Mouse (Mus musculus) inflammation-experienced regulatory T-cells, adult 6 months (primary cell): ENCODE data around the gene Kctd20. TPM values are rescaled to one million over a fixed set of nuclear protein-coding genes. Genes with fewer than 3 reads are reported as not detected.

ENCODE experiments used
- polyA plus RNA-seq, 3 experiments: library from polyadenylated mRNA; unstranded; fragments of 100-300 nt; shearing (Covaris generic); gene quantifications; one replicate each; pipeline ENCODE4 v1.2.1; 2017

Kctd20 gene
- polyA plus RNA-seq, 3 experiments from 2014 or later: 34.6 to 46.0 (median 39.5) TPM

Other genes with a start within 250 kb of the Kctd20 start
- 10 to 100 TPM in 2 of 3 experiments, 1 to 10 TPM in 1; 6.0 to 13.5 (median 11.2) TPM for gene AC170998.1, start 225.9 kb upstream of the Kctd20 start, polyA plus RNA-seq
- gene Mapk13, start 182.7 kb upstream of the Kctd20 start, polyA plus RNA-seq: not detected
- gene Brpf3, start 150.9 kb upstream of the Kctd20 start, polyA plus RNA-seq: 1 to 10 TPM; 3.0 to 4.1 (median 3.1) TPM
- gene Pnpla1, start 93.5 kb upstream of the Kctd20 start, polyA plus RNA-seq: not detected
- 1 to 10 TPM in 2 of 3 experiments, under 1 TPM in 1; 0.25 to 3.2 (median 2.7) TPM for gene 4930539E08Rik, start 36.6 kb upstream of the Kctd20 start, polyA plus RNA-seq
- gene Pxt1, start 8.1 kb upstream of the Kctd20 start, polyA plus RNA-seq: not detected
- 100 to 1,000 TPM; 155 to 250 (median 235) TPM for gene Stk38, start 56.0 kb downstream of the Kctd20 start, polyA plus RNA-seq
- gene Srsf3, start 80.7 kb downstream of the Kctd20 start, polyA plus RNA-seq: 100 to 1,000 TPM; 296 to 519 (median 387) TPM
- 10 to 100 TPM in 1 of 3 experiments, 1 to 10 TPM in 2; 1.7 to 57.4 (median 2.5) TPM for gene Cdkn1a, start 139.0 kb downstream of the Kctd20 start, polyA plus RNA-seq
- gene Rab44, start 162.2 kb downstream of the Kctd20 start, polyA plus RNA-seq: not detected